Mouse (Mus musculus) erythroblast, embryonic 14.5 days (primary cell): ENCODE data around the gene Slc11a2. TPM values are rescaled to one million over a fixed set of nuclear protein-coding genes. Genes with fewer than 3 reads are reported as not detected.

Experiments used
- H3K27me3 ChIP-seq: 2 replicates; pipeline ENCODE4 v1.6.1; 2012; ENCODE audit warnings: inconsistent platforms; ENCODE audit not compliant: control insufficient read depth
- H3K36me3 ChIP-seq: 2 replicates; pipeline ENCODE4 v1.6.1; 2012; ENCODE audit warnings: mild to moderate bottlenecking, inconsistent platforms; ENCODE audit not compliant: control insufficient read depth
- H3K4me1 ChIP-seq: 2 replicates; pipeline ENCODE4 v1.6.1; 2012; ENCODE audit warnings: inconsistent platforms; ENCODE audit not compliant: control insufficient read depth
- H3K4me3 ChIP-seq: replicated peaks from 2 replicates; pipeline ENCODE3; 2012; ENCODE audit warnings: moderate library complexity, mild to moderate bottlenecking, inconsistent platforms
- H3K9me3 ChIP-seq: 2 replicates; pipeline ENCODE4 v1.6.1; 2012; ENCODE audit warnings: low read length, inconsistent platforms, mixed read lengths; ENCODE audit not compliant: control insufficient read depth
- GATA1 ChIP-seq: IDR thresholded peaks from 2 replicates; pipeline ENCODE4 v1.6.1; 2012; ENCODE audit warnings: low read length, inconsistent platforms, mixed read lengths
- TAL1 ChIP-seq: IDR thresholded peaks from 3 replicates; pipeline ENCODE4 v1.6.1; 2012; ENCODE audit warnings: low read length, inconsistent platforms, mixed read lengths
- polyA plus RNA-seq: library from polyadenylated mRNA; stranded (reverse); fragments of >175 nt; gene quantifications from 2 replicates; pipeline ENCODE4 v1.2.3, GENCODE M21; 2012

Slc11a2 gene
- polyA plus RNA-seq, result 1.8 and 2.7 TPM in 2 replicates

DNA sequence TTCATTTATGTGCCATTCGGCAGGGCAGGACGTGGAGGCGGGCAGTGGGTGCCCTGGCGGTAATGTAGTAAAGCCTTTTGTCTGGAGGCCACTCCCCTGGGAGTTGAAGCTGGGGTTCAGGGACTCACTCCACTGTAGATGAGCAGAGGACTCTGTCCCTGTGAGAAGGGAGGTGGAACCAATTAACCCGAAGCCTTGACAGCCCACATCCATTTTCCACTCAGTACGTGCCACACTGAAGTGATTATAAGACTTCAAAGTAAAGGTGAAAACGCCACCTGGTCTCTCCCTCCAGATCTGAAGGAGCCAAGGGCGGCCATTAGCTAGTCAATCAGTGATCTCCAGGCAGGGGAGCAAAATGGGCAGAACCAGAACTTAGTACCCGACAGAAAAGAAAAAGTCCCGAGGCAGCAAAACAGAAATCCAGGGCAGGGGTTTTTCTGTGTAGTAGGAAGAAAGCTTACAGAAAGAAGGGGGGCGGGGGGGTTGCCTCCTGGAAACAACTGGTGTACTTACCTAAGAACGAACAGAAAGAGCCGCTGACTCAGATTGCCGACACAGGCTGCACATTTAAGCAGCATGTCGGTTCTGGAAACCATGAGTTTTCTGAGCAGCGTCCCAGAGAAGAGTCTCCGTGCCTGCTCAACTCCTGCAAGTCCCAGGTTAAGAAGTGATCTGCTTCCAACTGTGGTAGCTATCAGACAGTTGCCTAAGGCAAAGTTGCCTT lies at the start of gene Slc11a2:
Slc11a2 (minus strand) TSS at position 677 of the 727 bp plus-strand sequence.
- Histone ChIP-seq H3K4me1 (peaks cover 43% of the 10 kb centered on the region), H3K36me3 (peaks cover 16% of the 10 kb centered on the region), H3K9me3 (peaks cover 2% of the 10 kb centered on the region; the same call in 1 of the 2 replicates), H3K27me3 (peaks cover 45% of the 10 kb centered on the region), H3K4me3 (peak within 1 kb of the TSS; percentile 93)
- TF ChIP-seq TAL1, result no peak
- TF ChIP-seq GATA1, result no peak

GRCm38 (mm10) chr15:100473926-100474503 lies 49.1 kb upstream of the Slc11a2 start:
- Histone ChIP-seq H3K27me3 (peaks cover 4% of the 10 kb centered on the region), H3K4me1 (peaks cover 19% of the 10 kb centered on the region), H3K9me3 (peaks cover 2% of the 10 kb centered on the region), H3K4me3 (no peak overlapping the region), H3K36me3 (peaks cover 59% of the 10 kb centered on the region)
- TF ChIP-seq TAL1 (no peak), GATA1 (no peak)

GRCm38 (mm10) chr15:100470037-100470436 lies 45.2 kb upstream of the Slc11a2 start:
- TF ChIP-seq GATA1 (no peak), TAL1 (no peak)
- Histone ChIP-seq H3K27me3 (peaks cover 4% of the 10 kb centered on the region), H3K4me1 (peaks cover 33% of the 10 kb centered on the region), H3K4me3 (no peak overlapping the region), H3K9me3 (peaks cover 2% of the 10 kb centered on the region), H3K36me3 (peaks cover 26% of the 10 kb centered on the region)

DNA sequence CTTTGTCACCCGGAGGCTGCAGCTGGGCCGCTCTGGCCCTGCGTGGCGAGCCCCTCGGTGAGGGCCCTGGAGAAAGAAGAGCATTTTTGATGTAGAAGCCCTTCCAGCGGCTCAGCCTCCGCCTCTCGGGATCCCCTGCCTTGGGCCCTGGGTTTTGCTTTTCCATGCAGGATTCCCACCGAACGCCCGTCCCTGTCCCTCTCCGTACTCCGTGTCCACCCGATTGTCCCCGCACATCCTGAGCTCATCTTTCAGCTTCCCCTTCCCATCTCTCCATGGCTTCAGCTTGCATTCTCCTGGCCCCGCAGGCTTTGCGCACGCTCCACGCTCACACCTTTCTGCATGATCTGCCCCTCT lies 44.3 kb upstream of the Slc11a2 start:
- peaks cover 20% of the 10 kb centered on the region for H3K36me3 ChIP-seq
- H3K4me3 ChIP-seq, result peak overlapping the region; percentile 92
- H3K27me3 ChIP-seq, result peaks cover 4% of the 10 kb centered on the region
- H3K4me1 ChIP-seq, result peaks cover 30% of the 10 kb centered on the region
- no peak for TF ChIP-seq TAL1
- no peak for TF ChIP-seq GATA1
- peaks cover 2% of the 10 kb centered on the region for H3K9me3 ChIP-seq

DNA sequence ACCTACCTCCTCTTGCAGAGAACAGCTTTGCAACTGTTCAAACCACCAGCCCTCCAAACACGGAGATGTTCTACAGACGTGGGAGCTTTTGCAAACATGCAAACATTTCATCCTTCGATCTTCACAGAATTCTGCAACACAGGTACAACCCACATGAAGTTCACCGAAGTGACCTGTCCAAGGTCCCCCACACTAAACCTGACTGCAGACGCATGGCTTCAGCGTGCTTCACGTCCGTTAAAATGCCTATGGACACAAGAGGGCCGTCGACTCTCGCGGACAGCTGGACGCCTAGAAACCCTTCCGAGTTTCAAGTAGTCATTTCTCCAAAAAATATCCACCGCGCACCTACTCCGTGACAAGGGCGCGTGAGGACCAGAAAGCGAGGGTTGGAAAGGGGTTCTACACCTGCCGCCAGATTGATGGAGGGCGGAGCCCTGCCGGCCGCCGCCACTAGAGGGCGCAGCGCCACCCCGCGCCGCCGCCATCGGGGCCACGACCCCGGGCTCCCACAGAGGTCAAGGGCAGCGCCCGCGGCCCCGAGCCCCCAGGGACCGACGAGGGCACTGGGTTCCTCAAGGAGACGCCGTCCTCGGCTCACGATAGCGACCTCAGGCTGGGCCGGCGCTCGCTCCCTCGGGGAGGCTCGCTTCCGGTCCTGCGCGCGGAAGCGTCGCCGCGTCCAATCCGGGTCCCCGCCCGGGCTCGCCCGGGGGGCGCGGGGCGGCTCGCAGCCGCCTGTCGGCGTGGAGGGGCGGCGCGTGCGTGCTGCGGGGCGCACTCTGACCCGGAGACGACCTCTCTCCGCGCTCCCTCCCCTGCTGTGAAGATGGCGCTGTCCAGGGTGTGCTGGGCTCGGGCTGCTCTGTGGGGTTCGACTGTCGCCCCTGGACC lies 43.7 kb upstream of the Slc11a2 start, which contains the start of gene Letmd1:
Letmd1 (plus strand) TSS at position 729 of the 894 bp plus-strand sequence.
- peaks cover 30% of the 10 kb centered on the region for H3K4me1 ChIP-seq
- TF ChIP-seq GATA1 (no peak), TAL1 (no peak)

DNA sequence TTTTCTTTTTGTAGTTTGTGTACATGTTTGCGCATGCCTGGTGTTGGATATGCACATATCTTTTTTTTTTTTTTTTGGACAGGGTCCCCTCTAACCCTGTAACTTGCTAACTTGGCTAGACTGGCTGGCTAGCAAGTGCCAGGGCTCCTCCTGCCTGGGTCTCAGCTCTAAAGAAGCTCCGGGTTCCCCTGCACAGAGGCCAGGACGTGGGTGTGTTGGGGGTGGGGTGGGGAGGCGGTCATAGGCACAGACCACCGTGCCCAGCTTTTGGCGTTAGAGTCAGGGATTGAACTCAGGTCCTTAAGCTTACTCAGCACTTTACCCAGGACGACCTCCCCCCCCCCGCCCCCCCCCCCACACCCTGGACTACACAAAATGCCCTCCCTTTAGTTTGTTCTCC lies 42.9 kb upstream of the Slc11a2 start:
- Histone ChIP-seq H3K4me3 (no peak overlapping the region), H3K36me3 (peaks cover 13% of the 10 kb centered on the region), H3K9me3 (peaks cover 2% of the 10 kb centered on the region), H3K4me1 (peaks cover 30% of the 10 kb centered on the region), H3K27me3 (peaks cover 4% of the 10 kb centered on the region)
- no peak for TF ChIP-seq GATA1

More for the DNA sequence above, 43.7 kb upstream of the Slc11a2 start, which contains the start of gene Letmd1:
- peaks cover 16% of the 10 kb centered on the region for H3K36me3 ChIP-seq
- H3K27me3 ChIP-seq, result peaks cover 4% of the 10 kb centered on the region
- H3K9me3 ChIP-seq, result peaks cover 2% of the 10 kb centered on the region
- H3K4me3 ChIP-seq, result peak within 1 kb of the TSS; percentile 92

- Histone ChIP-seq H3K36me3 (no peaks in the 10 kb centered on the region), H3K4me3 (no peak overlapping the region), H3K9me3 (no peaks in the 10 kb centered on the region), H3K27me3 (peaks cover 4% of the 10 kb centered on the region), H3K4me1 (peaks cover 42% of the 10 kb centered on the region)
- no peak for TF ChIP-seq TAL1
- no peak for TF ChIP-seq GATA1
These were observed 40.6 kb upstream of the Slc11a2 start for GRCm38 (mm10) chr15:100465432-100465831.

GRCm38 (mm10) chr15:100463712-100464111 lies 38.8 kb upstream of the Slc11a2 start:
- peaks cover 2% of the 10 kb centered on the region; the same call in 1 of the 2 replicates for H3K27me3 ChIP-seq
- H3K4me1 ChIP-seq, result peaks cover 29% of the 10 kb centered on the region
- H3K36me3 ChIP-seq, result no peaks in the 10 kb centered on the region
- TF ChIP-seq TAL1 (no peak), GATA1 (no peak)
- H3K9me3 ChIP-seq, result no peaks in the 10 kb centered on the region
- no peak overlapping the region for H3K4me3 ChIP-seq
